Mouse (Mus musculus) heart, adult 11 months (tissue): Measurements from ENCODE around the gene Mon2.

Experiments used
- DNase-seq: peaks from one replicate; pipeline ENCODE4 v3.0.0; 2022

Mon2 gene

GRCm38 (mm10) chr10:122961494-122961893, 114.8 kb downstream of the Mon2 start:
- no peak for DNase-seq

GRCm38 (mm10) chr10:122960738-122961137, 115.6 kb downstream of the Mon2 start:
- no peak for DNase-seq

GRCm38 (mm10) chr10:122960216-122960615, 116.1 kb downstream of the Mon2 start:
- peak; percentile 98 for DNase-seq

GRCm38 (mm10) chr10:122958699-122959098, 117.6 kb downstream of the Mon2 start:
- no peak for DNase-seq

- DNase-seq, result no peak
These were observed 118.4 kb downstream of the Mon2 start for GRCm38 (mm10) chr10:122957918-122958317.

- no peak for DNase-seq
These were observed 122.7 kb downstream of the Mon2 start for GRCm38 (mm10) chr10:122953576-122953975.

- DNase-seq, result peak; percentile 61
These were observed 125.3 kb downstream of the Mon2 start for GRCm38 (mm10) chr10:122950966-122951365.

GRCm38 (mm10) chr10:122944888-122945287, 131.4 kb downstream of the Mon2 start:
- DNase-seq, result peak; percentile 49

GRCm38 (mm10) chr10:122943824-122944223, 132.5 kb downstream of the Mon2 start:
- DNase-seq, result peak; percentile 45

- peak; percentile 84 for DNase-seq
These were observed 133.5 kb downstream of the Mon2 start for GRCm38 (mm10) chr10:122942771-122943170.
